Comparison of ENCODE assay signal across 18 mouse cellular contexts in the genomic region with DNA sequence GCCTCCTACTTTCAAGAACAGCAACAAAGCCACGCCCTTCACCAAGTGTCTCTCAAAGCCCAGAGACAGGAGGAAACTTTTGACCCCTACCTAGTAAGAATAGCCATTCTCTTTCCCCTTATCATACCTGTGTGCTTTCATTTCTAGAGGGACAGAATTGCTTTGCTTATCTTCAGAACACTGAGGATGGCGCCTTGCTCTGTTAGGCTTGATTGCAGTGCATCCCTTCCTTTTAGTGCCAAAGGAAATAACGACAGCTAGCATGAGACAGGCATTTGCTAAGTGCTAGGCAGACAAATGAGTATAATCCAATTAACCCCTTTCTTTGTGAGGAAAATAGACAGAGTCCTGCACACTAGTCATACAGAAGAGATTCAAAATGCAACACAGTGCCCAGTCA. TPM values are rescaled to one million over a fixed set of nuclear protein-coding genes. Genes with fewer than 3 reads are reported as not detected.
"Had no signal": no experiment of that assay in that cellular context is flagged by ENCODE, and none has a peak within 500 bp of the region (broad histone marks: within the 10 kb centered on the region; RNA-seq: fewer than 3 reads in every experiment).

No protein-coding gene starts in this region.

- H3K36me3 ChIP-seq: neural tube, embryonic 12.5 days; neural tube, embryonic 13.5 days; neural tube, embryonic 15.5 days; stomach, embryonic 15.5 days had no signal

- H3K27ac ChIP-seq: neural tube, embryonic 12.5 days; neural tube, embryonic 13.5 days; neural tube, embryonic 15.5 days; stomach, embryonic 15.5 days; stomach, postnatal 0 days had no signal

- H3K4me1 ChIP-seq: neural tube, embryonic 12.5 days; neural tube, embryonic 13.5 days; neural tube, embryonic 15.5 days; stomach, embryonic 15.5 days had no signal

- DNase-seq: right cerebral cortex, adult 18-20 months; right cerebral cortex, postnatal 14 days; right cerebral cortex, postnatal 25 days; right cerebral cortex, postnatal 4 days; spleen, adult 18-20 months; thymus, adult 18-20 months; thymus, adult 2 months; thymus, postnatal 14 days; thymus, postnatal 25 days; thymus, postnatal 36 days; thymus, postnatal 4 days had no signal

- H3K9me3 ChIP-seq: neural tube, embryonic 12.5 days; neural tube, embryonic 13.5 days; neural tube, embryonic 15.5 days; stomach, embryonic 15.5 days had no signal

- H3K4me3 ChIP-seq: neural tube, embryonic 12.5 days; neural tube, embryonic 13.5 days; neural tube, embryonic 15.5 days; stomach, embryonic 15.5 days had no signal

- H3K9ac ChIP-seq: neural tube, embryonic 12.5 days; neural tube, embryonic 13.5 days; neural tube, embryonic 15.5 days; stomach, embryonic 15.5 days had no signal

- H3K27me3 ChIP-seq: neural tube, embryonic 12.5 days; neural tube, embryonic 13.5 days; neural tube, embryonic 15.5 days; stomach, embryonic 15.5 days had no signal

RNA-seq across cellular contexts. Expression of gene Slc25a21, which starts 34.4 kb away (rescaled TPM):
- total RNA-seq: neutrophil, adult 5-6 weeks had no signal
- polyA plus RNA-seq: small intestine, adult 2 months had no signal
